12 mouse cellular contexts compared by ENCODE assay signal in genomic region chr6:67014679-67015075, GRCm38 (mm10). TPM values are rescaled to one million over a fixed set of nuclear protein-coding genes. Genes with fewer than 3 reads are reported as not detected.
DNase-seq lines count a peak whose midpoint lies in the region; ATAC-seq lines count a peak whose summit lies in the region.
"Had no signal": no experiment of that assay in that cellular context is flagged by ENCODE, and none has a peak within 500 bp of the region (broad histone marks: within the 10 kb centered on the region; RNA-seq: fewer than 3 reads in every experiment).

No protein-coding gene starts in this region.

- no peaks in the 10 kb centered on the region for H3K27me3 ChIP-seq in liver, embryonic 12.5 days (replicated peaks)
- H3K27me3 ChIP-seq: embryonic facial prominence, embryonic 13.5 days; limb, embryonic 13.5 days had no signal

- no peaks in the 10 kb centered on the region for H3K36me3 ChIP-seq in liver, embryonic 12.5 days
- H3K36me3 ChIP-seq: embryonic facial prominence, embryonic 13.5 days; limb, embryonic 13.5 days had no signal

- H3K4me1 ChIP-seq in liver, embryonic 12.5 days, result peaks cover 50% of the 10 kb centered on the region
- H3K4me1 ChIP-seq: embryonic facial prominence, embryonic 13.5 days had no signal

- no peak overlapping the region; the same call in 1 of the 2 replicates for H3K4me2 ChIP-seq in liver, embryonic 12.5 days
- H3K4me2 ChIP-seq: embryonic facial prominence, embryonic 13.5 days; limb, embryonic 13.5 days had no signal

- WGBS in liver, embryonic 12.5 days (ENCODE audit: insufficient replicate concordance), result 100% methylated on average over 1 of the region's 1 CpGs

- peak overlapping the region; percentile 29; the same call in 1 of the 2 replicates for H3K9ac ChIP-seq in liver, embryonic 12.5 days
- H3K9ac ChIP-seq: embryonic facial prominence, embryonic 13.5 days; limb, embryonic 13.5 days had no signal

- peak; percentile 38 for ATAC-seq in inflammation-experienced regulatory T-cells, adult 6 months
- ATAC-seq in liver, embryonic 12.5 days, result peak; percentile 22
- ATAC-seq: midbrain, embryonic 16.5 days had no signal

- H3K4me3 ChIP-seq in liver, embryonic 12.5 days, result no peak overlapping the region
- H3K4me3 ChIP-seq: embryonic facial prominence, embryonic 13.5 days; limb, embryonic 13.5 days had no signal

- peak; percentile 25 to 28 for DNase-seq in adrenal gland, postnatal 36 days
- no peak for DNase-seq in adrenal gland, postnatal 25 days
- DNase-seq in 3134 (ENCODE audit: extremely low read depth, insufficient read length, low spot score), result peak; percentile 58
- no peak for DNase-seq in cerebellum, adult 9-10 months
- DNase-seq in retina, postnatal 1 day, result no peak
- no peak for DNase-seq in c-Kit-positive CD71-positive TER-119-positive erythroid progenitor cells, embryonic 14.5 days (ENCODE audit: low spot score)
- DNase-seq: heart, postnatal 14 days had no signal

- H3K9me3 ChIP-seq in liver, embryonic 12.5 days (replicated peaks), result no peaks in the 10 kb centered on the region
- H3K9me3 ChIP-seq: embryonic facial prominence, embryonic 13.5 days; limb, embryonic 13.5 days had no signal

- H3K27ac ChIP-seq in liver, embryonic 12.5 days, result peak overlapping the region; percentile 59
- H3K27ac ChIP-seq: embryonic facial prominence, embryonic 13.5 days; limb, embryonic 13.5 days had no signal

RNA-seq across cellular contexts. Expression of gene Gadd45a, which starts 22.6 kb away (rescaled TPM):
- total RNA-seq in adrenal gland, postnatal 36 days (2021), result 10 to 100 TPM; 26.2 to 54.8 TPM
- 42.2 and 61.9 TPM in 2 replicates for total RNA-seq in adrenal gland, postnatal 25 days (2021)
- 1 to 10 TPM; 5.2 to 6.5 (median 5.3) TPM for polyA plus RNA-seq in inflammation-experienced regulatory T-cells, adult 6 months (2017; shearing (Covaris generic))
- polyA plus RNA-seq in liver, embryonic 12.5 days (2016; fragmentation: Nextera tagmentation; extraction: Ambion mirVana), result 88.3 and 96.9 TPM in 2 replicates

Comparison
In these comparisons a context has a peak if more than half of its experiments do, and no peak if none do; other contexts are left out.
1. DNase-seq: peak in adrenal gland, postnatal 36 days (2 of 2) and 3134 (single experiment); none in adrenal gland, postnatal 25 days (single experiment), cerebellum, adult 9-10 months (single experiment), retina, postnatal 1 day (single experiment) and c-Kit-positive CD71-positive TER-119-positive erythroid progenitor cells, embryonic 14.5 days (single experiment).